Mouse (Mus musculus): ENCODE data around the gene Slc35b2.

Gene Slc35b2

DNA sequence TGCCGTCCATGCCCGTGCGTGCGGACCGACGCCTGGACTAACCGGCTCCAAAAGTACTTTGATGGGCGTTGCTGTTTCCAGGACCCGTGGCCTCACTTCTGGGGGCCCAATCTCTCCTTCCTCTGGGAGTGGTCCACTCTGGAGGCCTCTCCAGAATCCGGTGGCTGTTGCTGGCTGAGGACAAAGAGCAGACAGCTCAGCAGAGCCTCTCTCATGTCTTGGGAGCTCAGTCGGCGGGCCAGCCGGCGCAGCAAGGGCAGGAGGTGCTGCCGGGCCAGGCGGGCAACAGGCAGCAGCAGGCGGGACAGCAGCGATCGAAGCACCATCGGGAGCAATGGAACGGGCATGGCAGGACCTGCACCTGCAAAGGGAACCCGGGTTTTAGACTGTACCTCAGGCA, 37.7 kb downstream of the Slc35b2 start:
- no peak for DNase-seq (ENCODE audit: low spot score)

DNA sequence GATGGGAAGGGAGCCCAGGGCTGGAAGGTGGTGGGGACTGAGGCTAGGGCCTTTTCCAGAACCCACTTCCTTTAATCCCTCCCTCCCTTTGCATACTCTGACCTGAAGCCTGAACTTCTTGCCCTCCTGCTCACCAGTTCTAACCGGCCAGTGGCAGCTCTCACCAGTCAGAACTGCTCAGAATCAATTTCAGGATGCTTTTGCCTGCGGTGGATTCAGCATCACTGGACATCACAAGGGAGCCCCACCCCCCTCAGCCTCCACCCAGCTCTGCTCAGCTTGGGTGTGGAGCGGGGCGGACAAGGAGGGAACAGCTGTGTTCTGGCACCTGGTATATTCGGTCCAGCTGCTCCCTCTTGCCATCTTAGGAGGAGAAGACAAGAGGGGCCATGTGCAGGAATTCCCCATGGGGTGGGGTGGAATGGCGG, 38.2 kb downstream of the Slc35b2 start, which contains the start of gene Mymx:
Gene Mymx, minus strand, starts transcription at position 226 of the 428 bp plus-strand sequence.
- no peak for DNase-seq (ENCODE audit: low spot score)

DNA sequence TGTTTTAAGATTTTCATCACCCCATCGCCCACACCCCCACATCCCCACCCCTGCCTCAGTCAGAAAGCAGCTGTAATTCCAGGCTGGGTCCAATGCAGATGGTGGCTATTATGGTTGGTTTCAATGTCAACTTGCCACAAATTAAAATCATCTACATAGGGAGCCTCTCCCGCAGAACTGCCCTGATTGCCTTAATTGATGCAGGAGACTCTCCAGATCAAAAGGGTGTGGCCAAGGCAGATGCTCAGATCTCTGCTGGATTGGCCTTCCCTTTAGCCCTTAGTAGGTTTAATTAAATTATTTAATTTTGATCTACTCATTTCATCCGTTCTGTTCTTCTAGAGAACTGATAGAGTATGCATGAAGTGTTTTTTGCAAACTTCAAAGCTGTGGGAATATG, 39.3 kb downstream of the Slc35b2 start:
- DNase-seq (ENCODE audit: low spot score) = no peak

DNA sequence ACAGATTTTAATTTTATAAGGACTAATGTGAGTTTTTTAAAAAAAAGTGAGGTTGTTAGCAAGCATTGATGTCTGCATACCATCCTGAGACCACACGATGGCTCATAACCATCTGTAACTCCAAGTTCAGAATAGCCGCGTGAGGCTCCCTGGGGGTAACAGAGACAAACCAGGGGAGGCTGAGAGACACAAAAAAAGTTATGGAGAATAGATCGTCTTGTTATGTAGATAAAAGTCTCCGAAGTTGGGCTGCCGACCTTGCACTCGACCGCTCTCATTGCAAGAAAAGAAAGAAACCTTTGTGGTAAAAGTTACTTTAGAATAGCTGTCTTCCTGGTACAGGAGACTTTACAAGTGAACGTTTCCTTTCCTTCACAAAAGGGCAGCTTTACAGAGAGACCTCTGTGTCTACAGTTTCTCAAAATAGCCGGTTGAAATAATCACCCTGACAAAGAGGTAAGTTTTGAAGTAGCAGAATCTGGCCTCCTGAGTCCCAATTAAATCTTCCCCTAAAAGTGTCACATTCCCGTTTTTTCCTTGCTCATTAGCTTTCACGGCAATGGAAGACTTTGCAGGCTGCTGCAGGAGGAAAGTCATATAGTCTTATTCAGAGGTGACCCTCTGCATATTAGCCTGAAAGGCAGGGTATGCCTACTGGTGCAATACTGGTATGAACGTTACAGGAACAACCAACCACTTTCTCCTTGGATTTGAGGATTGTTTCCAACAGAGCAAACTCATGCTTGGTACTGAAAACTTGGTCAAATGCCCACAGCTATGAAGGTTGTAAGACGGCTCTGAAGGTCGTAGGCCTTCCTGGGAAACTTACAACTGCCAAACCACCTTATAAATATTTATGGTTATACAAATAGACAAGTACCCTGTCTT, 43.6 kb downstream of the Slc35b2 start:
- DNase-seq (ENCODE audit: low spot score) = no peak

DNA sequence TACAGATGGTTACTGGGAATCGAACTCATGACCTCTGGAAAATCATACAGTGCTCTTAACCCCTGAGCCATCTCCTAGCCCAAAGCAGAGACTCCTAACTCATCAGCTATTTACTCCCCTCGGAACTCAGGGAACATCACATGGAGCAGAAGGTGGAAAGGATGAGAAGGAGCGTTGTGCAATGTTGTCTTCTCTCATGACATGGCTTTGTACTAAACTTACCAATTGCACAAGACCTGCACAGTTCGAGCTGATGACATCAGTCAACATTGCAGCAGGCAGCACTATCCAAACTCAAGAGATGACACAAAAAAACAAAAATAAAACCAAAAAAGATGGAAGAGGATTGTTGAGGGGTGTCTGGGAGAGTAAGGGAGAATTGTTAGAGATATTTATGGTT, 44.7 kb downstream of the Slc35b2 start:
- DNase-seq (ENCODE audit: low spot score) = no peak

DNA sequence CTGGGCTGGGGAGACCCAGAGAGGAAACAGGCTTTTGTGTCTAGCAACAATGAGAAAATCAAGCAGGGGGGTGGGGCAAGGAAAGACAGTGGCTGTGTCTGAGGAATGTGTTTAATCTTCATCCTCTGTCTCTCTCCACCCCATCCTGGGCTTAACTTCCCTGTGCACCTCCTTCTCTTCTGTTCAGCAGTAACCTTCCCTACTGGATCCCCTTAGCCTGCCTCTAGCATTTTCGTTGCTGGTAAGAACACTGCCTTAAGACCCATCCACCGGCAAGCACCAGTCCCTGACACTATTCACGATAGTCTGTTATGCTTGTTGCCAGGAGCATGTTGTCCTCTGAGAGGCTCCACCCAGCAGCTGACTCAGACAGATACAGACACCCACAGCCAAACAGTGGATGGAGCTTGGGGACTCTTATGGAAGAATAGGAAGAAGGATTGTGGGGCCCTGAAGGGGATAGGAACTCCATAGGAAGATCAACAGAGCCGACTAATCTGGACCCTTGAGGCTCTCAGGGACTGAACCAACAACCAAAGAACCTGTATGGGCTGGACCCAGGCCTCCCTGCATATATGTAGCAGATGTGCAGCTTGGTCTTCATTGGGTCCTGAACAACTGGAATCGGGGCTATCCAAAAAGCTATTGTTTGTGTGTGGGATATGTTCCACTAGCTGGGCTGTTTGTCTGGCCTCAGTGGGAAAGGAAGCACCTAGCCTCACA, 46.6 kb downstream of the Slc35b2 start:
- no peak for DNase-seq (ENCODE audit: low spot score)

DNA sequence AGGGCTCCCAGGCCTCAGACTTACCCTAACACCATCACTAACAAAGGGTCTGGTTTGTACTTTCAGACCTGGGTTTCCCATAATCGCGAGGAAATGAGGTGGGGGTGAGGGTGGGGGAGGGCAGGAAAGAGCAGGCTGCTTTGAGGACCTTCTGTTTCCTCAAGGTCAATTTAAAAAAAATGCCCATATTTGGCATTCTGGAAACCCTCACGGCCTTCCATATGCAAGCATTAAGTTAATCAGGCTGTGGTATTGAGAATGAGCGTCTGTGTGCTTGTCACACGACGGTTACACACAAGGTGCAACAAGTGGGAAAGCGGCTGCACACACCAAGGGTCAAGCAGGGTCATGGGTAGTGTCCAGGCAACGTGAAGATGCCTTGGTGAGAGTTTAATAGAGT, 48.3 kb downstream of the Slc35b2 start:
- no peak for DNase-seq (ENCODE audit: low spot score)

DNA sequence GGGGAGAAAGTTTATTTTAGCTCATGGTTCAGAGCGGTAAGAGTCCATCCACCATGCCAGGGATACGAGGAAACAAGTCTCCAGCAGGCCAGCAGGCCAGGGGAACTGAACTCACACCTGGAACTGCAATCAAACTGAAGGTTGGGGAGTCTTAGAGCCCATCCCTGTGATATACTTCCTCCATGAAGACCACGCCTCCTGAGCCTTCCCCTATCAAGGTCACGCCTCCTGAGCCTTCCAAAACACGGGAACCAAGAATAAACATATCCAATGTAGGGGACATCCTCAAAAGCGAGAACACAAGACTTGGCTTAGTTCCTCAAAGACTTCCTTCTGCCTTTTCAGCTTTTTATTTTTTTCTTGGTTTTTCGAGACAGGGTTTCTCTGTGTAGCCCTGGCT, 49.2 kb downstream of the Slc35b2 start:
- no peak for DNase-seq (ENCODE audit: low spot score)

DNA sequence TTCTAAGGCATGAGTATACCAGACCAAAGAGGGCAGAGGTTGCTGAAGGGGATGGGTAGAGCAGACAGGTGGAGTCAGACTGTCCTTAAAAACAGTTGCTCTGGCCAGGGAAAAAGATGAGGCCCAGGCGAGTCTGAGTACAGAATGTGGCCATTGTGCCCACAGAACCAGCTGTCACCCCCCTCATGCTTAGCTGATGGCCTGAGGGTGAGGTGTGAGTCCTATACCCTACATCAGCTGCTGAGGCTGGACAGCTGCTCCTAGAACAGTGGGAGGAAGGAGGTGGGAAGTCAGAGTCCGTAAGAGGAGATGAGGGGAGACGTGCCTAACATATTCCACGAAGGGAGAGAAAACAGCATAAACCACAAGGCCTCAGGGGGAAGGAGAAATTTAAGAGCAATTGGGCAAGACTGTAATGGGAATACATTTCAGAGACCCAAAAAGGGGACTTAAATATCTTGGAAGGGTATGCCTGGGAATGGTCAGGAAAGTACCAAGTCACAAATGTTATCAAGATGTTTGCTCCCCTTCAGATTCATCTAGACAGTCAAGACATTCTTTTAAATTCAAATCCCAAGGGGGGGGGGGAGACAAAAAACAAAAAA, 52.5 kb downstream of the Slc35b2 start:
- no peak for DNase-seq (ENCODE audit: low spot score)

DNA sequence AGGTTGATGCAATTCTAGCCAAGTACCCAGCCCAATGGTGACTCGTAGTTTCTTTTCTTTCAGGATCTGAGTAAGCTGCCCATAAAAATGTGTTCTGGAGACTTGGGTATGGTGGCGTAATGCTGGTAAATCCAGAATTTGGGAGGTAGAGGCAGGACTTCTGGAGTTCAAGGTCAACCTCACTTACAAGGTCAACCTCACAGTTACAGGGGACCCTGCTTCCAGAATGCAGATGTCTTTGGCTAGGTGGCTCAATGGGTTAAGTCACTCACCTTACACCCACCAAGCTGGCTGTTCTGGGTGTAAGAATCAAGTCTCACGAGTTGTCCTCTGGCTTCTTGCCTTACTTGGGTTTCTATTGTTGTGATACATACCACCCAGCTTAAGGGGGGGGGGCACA, 53.0 kb downstream of the Slc35b2 start:
- no peak for DNase-seq (ENCODE audit: low spot score)
